Mouse (Mus musculus) heart, embryonic 12.5 days (tissue): ENCODE data around the gene Sdf2l1. TPM values are rescaled to one million over a fixed set of nuclear protein-coding genes. Genes with fewer than 3 reads are reported as not detected.
"Not testable (repeated sequence)": the region's sequence is repeated elsewhere in the genome, so short reads cannot be mapped to it uniquely, and the experiment has no call there.

Experiments
- ATAC-seq: fragments of 200-750 bp; cut with Nextera tagmentation; 2 replicates; pipeline ENCODE4 v1.8.0; 2017; ENCODE audit warnings: moderate TSS enrichment, moderate library complexity; ENCODE audit not compliant: insufficient number of reproducible peaks, low FRiP score
- H3K27ac ChIP-seq: fragments of 300-500 bp; sonication (generic); 2 replicates; pipeline ENCODE4 v1.5.1; 2016; ENCODE audit warnings: mild to moderate bottlenecking, moderate library complexity; ENCODE audit not compliant: poor library complexity, severe bottlenecking
- H3K27me3 ChIP-seq: fragments of 300-500 bp; sonication (generic); replicated peaks from 2 replicates; pipeline ENCODE4 v1.6.1; 2016; ENCODE audit warnings: mild to moderate bottlenecking, moderate library complexity
- H3K36me3 ChIP-seq: fragments of 300-500 bp; sonication (generic); 2 replicates; pipeline ENCODE4 v1.6.1; 2016; ENCODE audit warnings: mild to moderate bottlenecking, moderate library complexity
- H3K4me1 ChIP-seq: fragments of 300-500 bp; sonication (generic); replicated peaks from 2 replicates; pipeline ENCODE4 v1.6.1; 2016; ENCODE audit warnings: mild to moderate bottlenecking
- H3K4me2 ChIP-seq: fragments of 300-500 bp; sonication (generic); 2 replicates; pipeline ENCODE4 v1.6.1; 2016; ENCODE audit warnings: mild to moderate bottlenecking, moderate library complexity
- H3K4me3 ChIP-seq: fragments of 300-500 bp; sonication (generic); 2 replicates; pipeline ENCODE4 v1.5.1; 2016; ENCODE audit warnings: mild to moderate bottlenecking
- H3K9ac ChIP-seq: fragments of 300-500 bp; sonication (generic); 2 replicates; pipeline ENCODE4 v1.6.1; 2016; ENCODE audit warnings: mild to moderate bottlenecking, moderate library complexity
- H3K9me3 ChIP-seq: fragments of 300-500 bp; sonication (generic); replicated peaks from 2 replicates; pipeline ENCODE4 v1.6.1; 2016; ENCODE audit warnings: mild to moderate bottlenecking, moderate library complexity
- whole genome bisulfite sequencing: fragments of 180-500 bp; shearing (Covaris S2); methylation state at CpG from one replicate; pipeline ENCODE4 v1.1.7; 2016; 5-methylcytosine and 5-hydroxymethylcytosine counted together
- polyA plus RNA-seq: library from polyadenylated mRNA; unstranded; fragments of >200 nt; fragmentation: Nextera tagmentation; extraction: Ambion mirVana; gene quantifications from 2 replicates; pipeline ENCODE4 v1.2.1, GENCODE M21; 2016

The Sdf2l1 gene
- polyA plus RNA-seq: 59.9 and 64.9 TPM in 2 replicates

- ATAC-seq: peak; percentile 97
- peak within 1 kb of the TSS; percentile 93 for H3K4me2 ChIP-seq
- H3K36me3 ChIP-seq: no peaks in the 10 kb centered on the region
- WGBS: under 1% methylated on average over 47 of the region's 47 CpGs
- H3K27ac ChIP-seq: peak within 1 kb of the TSS; percentile 30; the same call in 1 of the 2 replicates
- H3K4me1 ChIP-seq: peaks cover 15% of the 10 kb centered on the region
- peak within 1 kb of the TSS; percentile 75 for H3K9ac ChIP-seq
- peak within 1 kb of the TSS; percentile 73 for H3K4me3 ChIP-seq
- no peaks in the 10 kb centered on the region for H3K9me3 ChIP-seq
- no peaks in the 10 kb centered on the region for H3K27me3 ChIP-seq
Measured at GRCm38 (mm10) chr16:17132089-17132905, at the start of gene Sdf2l1. TSS of gene Sdf2l1 (minus strand) at chr16:17132383.

- Histone ChIP-seq H3K4me3 (no peak overlapping the region), H3K9ac (no peak overlapping the region), H3K9me3 (no peaks in the 10 kb centered on the region), H3K27me3 (no peaks in the 10 kb centered on the region), H3K36me3 (peaks cover 30% of the 10 kb centered on the region), H3K4me1 (peaks cover 26% of the 10 kb centered on the region), H3K4me2 (no peak overlapping the region), H3K27ac (no peak overlapping the region)
- 74% methylated on average over 4 of the region's 4 CpGs for WGBS
- no peak for ATAC-seq
Measured at GRCm38 (mm10) chr16:17181382-17181781, 49.2 kb upstream of the Sdf2l1 start.

- no peak overlapping the region for H3K4me3 ChIP-seq
- H3K4me2 ChIP-seq: no peak overlapping the region
- ATAC-seq: no peak
- H3K9me3 ChIP-seq: no peaks in the 10 kb centered on the region
- 86% methylated on average over 3 of the region's 3 CpGs for WGBS
- peaks cover 30% of the 10 kb centered on the region for H3K36me3 ChIP-seq
- peaks cover 24% of the 10 kb centered on the region for H3K4me1 ChIP-seq
- H3K9ac ChIP-seq: no peak overlapping the region
- no peaks in the 10 kb centered on the region for H3K27me3 ChIP-seq
- H3K27ac ChIP-seq: no peak overlapping the region
Measured at GRCm38 (mm10) chr16:17179706-17180105, 47.5 kb upstream of the Sdf2l1 start.

- Histone ChIP-seq H3K4me3 (no peak overlapping the region), H3K9me3 (no peaks in the 10 kb centered on the region), H3K36me3 (peaks cover 38% of the 10 kb centered on the region), H3K4me2 (no peak overlapping the region), H3K27me3 (no peaks in the 10 kb centered on the region), H3K27ac (no peak overlapping the region), H3K4me1 (peaks cover 22% of the 10 kb centered on the region), H3K9ac (no peak overlapping the region)
- WGBS: 89% methylated on average over 1 of the region's 1 CpGs
- ATAC-seq: no peak
Measured at GRCm38 (mm10) chr16:17177623-17178170, 45.5 kb upstream of the Sdf2l1 start.

- Histone ChIP-seq H3K9ac (no peak overlapping the region), H3K36me3 (peaks cover 54% of the 10 kb centered on the region), H3K4me2 (no peak overlapping the region), H3K27ac (no peak overlapping the region), H3K9me3 (no peaks in the 10 kb centered on the region), H3K4me1 (peaks cover 7% of the 10 kb centered on the region), H3K27me3 (no peaks in the 10 kb centered on the region), H3K4me3 (no peak overlapping the region)
- ATAC-seq: no peak
- WGBS: 78% methylated on average over 2 of the region's 2 CpGs
Measured at GRCm38 (mm10) chr16:17175765-17176164, 43.6 kb upstream of the Sdf2l1 start.

- Histone ChIP-seq H3K9ac (no peak overlapping the region), H3K27me3 (no peaks in the 10 kb centered on the region), H3K27ac (no peak overlapping the region), H3K4me2 (no peak overlapping the region), H3K4me1 (no peaks in the 10 kb centered on the region), H3K4me3 (no peak overlapping the region), H3K9me3 (no peaks in the 10 kb centered on the region), H3K36me3 (peaks cover 68% of the 10 kb centered on the region)
- 91% methylated on average over 5 of the region's 5 CpGs for WGBS
- ATAC-seq: no peak
Measured at GRCm38 (mm10) chr16:17168049-17168448, 35.9 kb upstream of the Sdf2l1 start.

GRCm38 (mm10) chr16:17167179-17167578 lies 35.0 kb upstream of the Sdf2l1 start:
- Histone ChIP-seq H3K4me1 (no peaks in the 10 kb centered on the region), H3K4me3 (no peak overlapping the region), H3K27ac (no peak overlapping the region), H3K9ac (no peak overlapping the region), H3K27me3 (no peaks in the 10 kb centered on the region), H3K9me3 (no peaks in the 10 kb centered on the region), H3K4me2 (no peak overlapping the region), H3K36me3 (peaks cover 60% of the 10 kb centered on the region)
- no peak for ATAC-seq

GRCm38 (mm10) chr16:17165478-17165877 lies 33.3 kb upstream of the Sdf2l1 start:
- 86% methylated on average over 1 of the region's 1 CpGs for WGBS
- H3K27me3 ChIP-seq, H3K4me2 ChIP-seq, H3K27ac ChIP-seq, H3K9ac ChIP-seq, H3K9me3 ChIP-seq, ATAC-seq, H3K4me1 ChIP-seq, H3K4me3 ChIP-seq: not testable (repeated sequence)
- peaks cover 52% of the 10 kb centered on the region for H3K36me3 ChIP-seq

- H3K4me3 ChIP-seq: no peak overlapping the region
- H3K4me2 ChIP-seq: no peak overlapping the region
- H3K27ac ChIP-seq: no peak overlapping the region
- peaks cover 4% of the 10 kb centered on the region; the same call in 1 of the 2 replicates for H3K4me1 ChIP-seq
- no peak for ATAC-seq
- H3K9ac ChIP-seq: no peak overlapping the region
- H3K36me3 ChIP-seq: peaks cover 69% of the 10 kb centered on the region
- 70% methylated on average over 2 of the region's 2 CpGs for WGBS
- H3K9me3 ChIP-seq: no peaks in the 10 kb centered on the region
- no peaks in the 10 kb centered on the region for H3K27me3 ChIP-seq
Measured at GRCm38 (mm10) chr16:17154346-17154745, 22.2 kb upstream of the Sdf2l1 start.

- no peak for ATAC-seq
- no peak overlapping the region for H3K4me3 ChIP-seq
- H3K9ac ChIP-seq: no peak overlapping the region
- no peak overlapping the region for H3K27ac ChIP-seq
- H3K4me2 ChIP-seq: no peak overlapping the region
- no peaks in the 10 kb centered on the region for H3K9me3 ChIP-seq
- peaks cover 46% of the 10 kb centered on the region for H3K36me3 ChIP-seq
- H3K4me1 ChIP-seq: peaks cover 16% of the 10 kb centered on the region
- WGBS: 80% methylated on average over 4 of the region's 4 CpGs
- H3K27me3 ChIP-seq: no peaks in the 10 kb centered on the region
Measured at GRCm38 (mm10) chr16:17151874-17152273, 19.7 kb upstream of the Sdf2l1 start.

- Histone ChIP-seq H3K9ac (no peak overlapping the region), H3K4me2 (no peak overlapping the region), H3K4me1 (peaks cover 16% of the 10 kb centered on the region), H3K4me3 (no peak overlapping the region), H3K27me3 (no peaks in the 10 kb centered on the region), H3K9me3 (no peaks in the 10 kb centered on the region), H3K36me3 (peaks cover 37% of the 10 kb centered on the region), H3K27ac (no peak overlapping the region)
- no peak for ATAC-seq
- 82% methylated on average over 7 of the region's 7 CpGs for WGBS
Measured at GRCm38 (mm10) chr16:17150520-17151258, 18.5 kb upstream of the Sdf2l1 start.
